Mouse (Mus musculus) spleen, postnatal 36 days (tissue): ENCODE measurements at regions not wholly inside any gene's neighbourhood (a gene's known extent, or its start where the extent isn't known, plus 50 kb on each side); places are given as distances from the start of the nearest gene placed in this dataset.

Experiments used
- DNase-seq, 2 experiments: peaks; one replicate each; pipeline ENCODE4 v3.0.0; 2022; ENCODE audit warnings: low spot score in 2 of 2, mixed read lengths in 1 of 2

DNA sequence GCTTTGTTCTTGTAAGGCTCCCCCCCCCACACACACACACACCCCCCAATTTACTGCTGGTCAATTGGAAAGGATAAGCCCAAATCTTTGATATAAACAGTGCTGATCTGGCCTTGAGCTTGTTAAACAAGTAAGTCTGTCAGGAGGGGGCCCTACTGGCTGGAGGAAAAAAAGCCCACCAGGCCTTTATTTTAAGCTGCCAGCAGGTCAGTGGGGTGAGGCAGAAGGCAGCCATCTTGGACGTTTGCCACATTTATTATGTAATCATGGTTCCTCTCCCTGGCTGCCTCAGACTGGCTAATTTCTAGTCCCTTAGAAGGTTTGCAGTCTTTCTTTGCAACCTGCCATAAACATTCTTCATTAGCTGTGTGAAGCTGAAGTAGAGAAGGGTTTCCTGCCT is 75.9 kb upstream of the Med14 start:
- DNase-seq, result no peak

DNA sequence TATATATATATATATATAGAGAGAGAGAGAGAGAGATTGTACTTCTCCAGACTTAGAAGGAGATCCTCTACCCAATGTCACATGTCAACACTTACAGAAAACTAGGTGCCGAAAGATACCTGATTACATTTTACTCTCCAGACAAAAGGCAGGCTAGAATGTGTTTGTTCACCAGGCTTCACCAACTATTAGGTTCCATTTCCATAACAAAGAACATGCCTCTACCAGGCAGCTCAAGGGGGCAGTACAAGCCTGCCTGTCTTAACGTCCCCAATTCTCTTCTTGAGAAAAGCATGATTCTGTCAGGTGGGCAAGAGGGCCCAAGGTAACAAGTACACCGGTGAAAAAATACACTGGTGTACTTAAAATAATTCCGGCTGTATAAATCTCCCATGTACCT is 72.8 kb upstream of the Med14 start:
- DNase-seq, result no peak

DNA sequence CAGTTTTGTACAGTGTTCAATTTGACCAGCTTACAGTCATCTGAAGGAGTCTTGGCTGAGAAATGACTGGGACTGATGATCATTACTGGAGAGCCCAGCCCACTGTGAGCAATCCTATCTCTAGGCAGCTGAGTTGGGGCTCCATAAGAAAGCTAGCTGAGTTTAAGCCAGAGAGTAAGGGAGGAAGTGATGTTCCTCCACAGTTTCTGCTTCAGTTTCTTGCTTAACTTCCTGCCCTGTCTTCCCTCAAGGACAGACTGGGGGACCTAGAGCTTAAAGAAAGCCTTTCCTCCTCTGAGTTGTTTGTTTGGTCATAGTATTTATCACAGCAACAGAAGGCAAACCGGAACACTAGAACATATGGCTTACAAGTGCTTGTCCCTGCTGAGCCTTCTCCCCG is 70.8 kb upstream of the Med14 start:
- DNase-seq, result no peak

DNA sequence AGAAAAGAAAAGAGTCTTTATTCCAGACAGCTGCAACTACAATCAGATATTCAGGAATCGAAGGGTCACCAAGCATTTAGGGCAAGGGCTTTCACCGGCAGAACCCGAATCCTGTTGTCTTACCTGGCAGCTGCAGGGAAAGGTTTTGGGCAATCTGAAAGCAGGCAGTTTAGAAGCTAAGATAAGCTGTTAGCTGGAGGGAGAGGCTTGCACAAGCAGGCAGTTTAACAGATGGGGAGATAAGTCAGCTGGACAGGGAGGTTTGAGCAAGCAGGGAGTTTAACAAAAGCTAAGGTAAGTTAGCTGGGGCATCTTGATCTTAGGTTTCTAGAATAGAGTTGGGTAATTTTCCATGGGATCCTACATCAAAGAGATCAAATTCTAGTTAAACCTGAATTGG is 67.3 kb upstream of the Med14 start:
- no peak for DNase-seq

DNA sequence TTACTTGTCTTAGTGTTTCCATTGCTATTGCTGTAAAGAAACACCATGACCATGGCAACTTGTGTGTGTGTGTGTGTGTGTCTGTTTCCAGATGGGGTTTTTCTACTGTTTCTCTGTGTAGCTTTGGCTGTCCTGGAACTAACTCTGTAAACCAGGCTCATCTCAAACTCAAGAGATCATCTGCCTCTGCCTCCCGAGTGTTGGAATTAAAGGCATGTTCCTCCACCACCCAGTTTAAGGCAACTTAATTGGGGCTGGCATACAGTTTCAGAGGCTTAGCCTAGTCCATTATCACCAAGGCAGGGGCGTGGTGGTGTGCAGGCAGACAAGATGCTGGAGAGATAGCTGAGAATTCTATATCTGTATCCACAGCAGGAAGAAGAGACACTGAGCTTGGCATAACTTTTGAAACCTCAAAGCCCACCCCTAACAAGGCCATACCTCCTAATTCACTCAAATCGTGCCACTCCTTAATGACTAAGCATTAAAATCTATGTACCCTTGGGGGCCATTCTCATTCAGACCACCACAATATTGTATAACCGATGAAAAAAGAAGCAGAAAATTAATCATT is 65.5 kb upstream of the Med14 start:
- no peak for DNase-seq

DNA sequence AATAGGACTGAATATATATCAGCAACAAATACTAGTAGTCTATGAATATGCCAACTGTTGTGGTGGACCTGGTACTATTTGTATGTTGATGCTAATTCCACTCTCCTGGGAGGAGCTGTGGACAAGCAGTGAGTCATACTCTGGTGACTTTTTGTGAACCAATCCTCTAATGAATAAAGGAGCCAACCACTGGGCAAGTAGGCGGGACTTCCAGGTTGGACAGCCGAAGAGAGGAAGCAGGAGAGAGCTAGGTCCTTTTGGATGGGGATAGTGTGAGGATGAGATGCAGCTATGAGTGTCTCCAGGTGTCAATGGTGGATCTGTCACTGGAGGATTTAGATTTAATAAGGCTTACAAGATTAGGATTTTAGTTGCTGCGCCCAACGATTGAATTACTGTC is 64.8 kb upstream of the Med14 start:
- no peak for DNase-seq

DNA sequence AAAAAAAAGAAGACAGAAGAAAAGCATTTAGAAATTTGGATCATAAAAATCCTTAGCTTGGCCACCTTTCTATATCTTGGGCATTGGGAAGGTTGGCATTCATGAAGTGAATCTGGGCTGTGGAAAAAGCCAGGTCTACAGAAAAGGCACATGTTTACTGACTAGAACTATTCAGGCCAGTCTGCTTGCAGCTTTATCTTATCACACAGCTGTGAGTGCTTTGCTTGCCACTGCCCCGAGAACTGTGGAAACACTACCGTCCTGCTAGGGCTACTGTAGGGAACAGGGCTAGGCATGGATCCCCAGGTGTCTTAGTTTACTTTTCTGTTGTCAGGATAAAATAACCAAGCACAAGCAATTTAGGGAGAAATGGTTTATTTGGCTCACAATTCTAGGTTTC is 63.4 kb upstream of the Med14 start:
- DNase-seq, result no peak

DNA sequence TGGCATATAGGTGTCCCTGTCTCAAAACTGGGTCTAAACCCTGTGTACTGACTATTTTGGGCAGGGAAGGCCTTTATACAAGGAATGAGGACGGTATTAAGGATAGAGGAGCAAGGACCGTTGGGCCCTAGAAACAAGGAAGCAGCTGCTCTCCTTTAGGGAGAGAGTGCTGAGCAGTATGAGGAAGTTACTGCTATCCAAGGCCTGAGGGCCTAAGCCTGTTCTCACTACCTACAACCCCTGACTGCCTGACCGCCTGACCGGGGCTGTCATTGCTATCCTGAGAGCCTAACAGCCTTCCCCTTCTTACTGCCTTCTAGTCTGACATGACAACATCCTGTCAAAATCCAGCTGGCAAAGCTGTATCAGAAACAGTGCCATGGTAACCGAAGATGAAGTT is 62.6 kb upstream of the Med14 start:
- no peak for DNase-seq

DNA sequence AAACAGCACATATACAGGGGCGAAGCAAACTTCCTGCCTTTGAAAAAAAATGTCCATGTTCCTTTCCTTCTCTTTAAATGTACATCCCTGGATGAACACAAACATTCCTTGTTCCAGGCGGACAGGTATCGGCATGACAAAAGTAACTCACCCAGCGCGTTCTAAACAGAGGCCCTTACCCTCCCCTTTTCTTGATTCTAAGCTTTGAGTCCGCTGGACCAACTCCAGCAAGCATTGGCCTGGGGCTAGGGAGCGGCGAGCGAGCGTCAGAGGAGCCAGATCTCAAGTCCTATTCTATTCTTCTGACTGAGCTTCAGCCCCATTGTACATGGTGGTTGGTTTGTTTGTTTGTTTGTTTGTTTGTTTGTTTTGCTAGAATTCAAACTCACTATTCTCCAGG is 60.9 kb upstream of the Med14 start:
- no peak for DNase-seq

DNA sequence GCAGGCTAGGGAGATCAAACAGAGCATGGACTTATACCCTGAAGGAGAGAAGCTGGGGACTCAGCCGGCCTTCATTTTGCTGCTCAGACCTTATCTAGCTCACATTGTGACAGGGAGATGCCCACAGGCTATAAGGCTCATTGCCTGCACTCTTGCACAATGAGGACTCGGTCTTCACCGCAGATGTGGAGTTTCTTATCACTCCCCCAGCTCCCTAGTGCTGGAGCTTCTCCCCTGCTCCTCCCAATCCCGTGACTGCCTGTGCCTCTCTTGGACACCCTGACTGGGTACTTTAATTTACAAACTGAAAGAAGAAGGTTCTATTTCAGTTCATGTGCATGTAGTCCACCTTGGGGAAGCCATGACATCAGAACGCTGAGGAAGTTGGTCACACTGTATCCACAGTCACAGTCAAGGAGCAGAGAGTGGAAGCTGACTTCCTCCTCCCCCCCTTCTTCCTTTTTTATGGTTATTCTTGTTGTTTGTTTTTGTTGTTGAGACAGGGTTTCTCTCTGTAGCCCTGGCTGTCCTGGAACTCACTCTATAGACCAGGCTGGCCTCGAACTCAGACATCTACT is 51.3 kb upstream of the Med14 start:
- no peak for DNase-seq
